Mouse (Mus musculus) Muller cell, postnatal 12 days (primary cell): ENCODE measurements around the gene Rps6kc1.
A peak's percentile ranks its signal among the peaks of the same experiment; 100 is the strongest.

ENCODE experiments used
- DNase-seq: peaks from one replicate; pipeline ENCODE4 v3.0.0-alpha.2; 2015; ENCODE audit errors: inconsistent ontology term

Rps6kc1 gene

GRCm38 (mm10) chr1:190667326-190667725 lies 244.2 kb downstream of the Rps6kc1 start:
- no peak for DNase-seq

GRCm38 (mm10) chr1:190665490-190665875 lies 246.1 kb downstream of the Rps6kc1 start:
- no peak for DNase-seq

DNA sequence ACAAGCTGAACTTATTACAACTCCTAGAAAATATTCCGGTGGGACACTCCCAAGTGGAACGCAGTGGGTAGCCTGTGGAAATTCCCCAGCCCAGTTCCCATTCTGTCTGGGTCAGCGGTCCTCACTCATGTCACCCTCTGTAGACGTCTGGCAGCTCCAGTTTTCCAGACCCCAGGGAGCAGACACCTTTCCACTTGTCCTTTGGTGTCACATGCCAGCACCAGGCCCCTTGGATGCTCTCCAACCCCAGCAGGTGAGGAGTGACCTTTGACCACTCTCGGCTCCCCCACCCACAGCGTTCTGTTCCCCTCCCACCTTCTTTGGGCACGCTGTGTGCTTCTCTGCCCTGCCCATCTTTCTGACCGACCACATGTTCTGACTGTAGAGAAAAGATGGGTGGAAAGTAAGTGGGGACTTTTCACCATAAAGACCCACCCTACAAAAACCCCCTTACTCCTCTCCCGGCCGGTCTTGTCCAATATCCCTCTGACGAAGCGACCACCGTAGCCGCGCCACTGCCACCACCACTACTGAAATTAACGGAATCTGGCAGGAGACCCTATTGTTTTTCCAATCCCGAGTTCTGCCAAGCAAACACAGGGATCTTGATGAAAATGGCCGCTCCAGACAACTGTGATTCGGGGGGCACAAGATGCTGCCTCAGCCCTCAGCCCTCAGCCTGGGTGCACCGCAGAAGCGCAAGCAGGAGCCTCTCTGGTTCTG lies 246.6 kb downstream of the Rps6kc1 start:
- DNase-seq: no peak

DNA sequence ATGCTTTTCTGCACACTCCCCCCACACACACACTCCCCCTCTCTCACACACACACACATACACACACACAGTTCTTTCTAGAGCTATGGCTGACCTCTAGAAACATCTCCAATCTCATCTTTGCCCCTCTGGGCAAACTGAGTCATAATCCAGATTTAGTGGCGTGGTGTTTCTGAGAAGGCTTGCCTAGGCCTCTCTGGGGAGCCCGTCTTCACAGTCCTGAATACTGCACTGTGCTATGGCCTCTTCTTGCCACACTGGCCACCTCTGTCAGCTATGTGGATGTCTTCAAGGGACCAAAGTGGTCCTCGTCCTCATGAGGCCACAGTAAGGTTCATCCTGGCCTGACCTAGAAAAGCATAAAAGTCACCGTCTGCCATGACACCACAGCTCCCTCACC lies 247.6 kb downstream of the Rps6kc1 start:
- no peak for DNase-seq

GRCm38 (mm10) chr1:190662736-190663135 lies 248.8 kb downstream of the Rps6kc1 start:
- DNase-seq: no peak

DNA sequence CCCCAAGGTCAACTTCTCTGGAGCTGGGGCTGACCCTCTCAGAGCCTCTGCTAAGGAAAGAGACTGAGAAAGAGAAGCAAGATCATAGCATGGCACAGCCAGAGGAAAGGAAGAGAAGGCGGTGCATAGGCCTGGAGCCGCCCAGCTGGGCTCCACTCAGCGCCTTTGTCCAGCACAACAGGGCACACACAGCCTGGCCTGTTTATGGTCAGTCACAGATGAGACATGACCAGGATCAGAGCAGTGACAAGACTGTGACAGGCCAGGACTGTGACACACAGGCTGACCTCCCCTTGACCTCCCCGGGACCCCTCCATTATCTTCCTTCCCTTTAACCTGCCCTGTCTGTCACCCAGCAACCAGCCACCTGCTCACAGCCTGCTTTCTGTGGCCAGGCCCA lies 249.8 kb downstream of the Rps6kc1 start:
- no peak for DNase-seq

GRCm38 (mm10) chr1:190661249-190661648 lies 250.3 kb downstream of the Rps6kc1 start:
- DNase-seq: no peak

GRCm38 (mm10) chr1:190659722-190660502 lies 251.7 kb downstream of the Rps6kc1 start:
- DNase-seq: no peak

GRCm38 (mm10) chr1:190658266-190658665 lies 253.3 kb downstream of the Rps6kc1 start:
- no peak for DNase-seq

GRCm38 (mm10) chr1:190656089-190656488 lies 255.5 kb downstream of the Rps6kc1 start:
- DNase-seq: peak; percentile 32

DNA sequence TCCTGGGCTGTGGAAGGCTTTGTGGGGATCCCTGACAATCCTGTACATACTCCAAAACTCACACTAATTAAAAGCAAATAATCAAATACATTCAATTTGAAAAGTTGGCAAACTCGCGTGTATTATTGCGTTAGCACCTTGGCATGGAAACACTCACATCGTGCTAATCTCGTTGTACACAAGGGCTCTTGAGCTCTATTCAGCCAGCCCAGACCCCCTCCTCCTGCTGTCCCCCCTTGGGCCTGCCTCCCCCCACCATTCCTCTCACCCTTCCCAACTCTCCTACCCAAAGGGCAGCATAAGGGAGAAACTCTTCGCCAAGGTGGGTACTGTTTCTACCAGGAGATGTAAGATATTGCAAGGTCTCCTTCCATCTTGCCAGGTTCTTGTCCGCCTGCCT lies 255.9 kb downstream of the Rps6kc1 start:
- DNase-seq: no peak

GRCm38 (mm10) chr1:190655081-190655480 lies 256.5 kb downstream of the Rps6kc1 start:
- no peak for DNase-seq

- no peak for DNase-seq
Observed at GRCm38 (mm10) chr1:190654694-190655001, 256.9 kb downstream of the Rps6kc1 start.

GRCm38 (mm10) chr1:190653989-190654693 lies 257.4 kb downstream of the Rps6kc1 start:
- DNase-seq: peak; percentile 24

DNA sequence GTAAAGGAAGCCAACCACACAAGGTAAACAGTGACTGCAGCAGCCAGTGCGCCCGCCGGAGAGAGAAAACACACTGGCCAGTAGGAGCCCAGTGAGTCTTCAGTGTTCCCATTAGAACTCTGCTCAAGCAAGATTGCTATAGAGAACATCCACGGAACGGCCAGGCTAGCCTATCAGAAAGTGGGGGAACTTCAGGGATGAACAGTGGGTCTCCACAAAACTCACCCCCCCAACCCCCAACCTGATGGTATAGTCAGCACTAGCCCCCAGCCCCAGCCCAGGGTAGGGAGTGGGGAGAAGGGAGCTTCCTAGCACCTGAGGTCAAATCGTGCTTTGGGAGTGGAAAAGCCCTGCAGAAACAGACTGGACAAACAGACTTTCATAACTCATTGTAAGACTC lies 258.5 kb downstream of the Rps6kc1 start:
- no peak for DNase-seq
